Mouse (Mus musculus) kidney, embryonic 14.5 days (tissue): ENCODE data around the gene Cspg4. TPM values are rescaled to one million over a fixed set of nuclear protein-coding genes. Genes with fewer than 3 reads are reported as not detected.

Experiments
- ATAC-seq: fragments of 200-750 bp; cut with Nextera tagmentation; 2 replicates; pipeline ENCODE4 v1.8.0; 2017; ENCODE audit warnings: moderate number of reproducible peaks, mild to moderate bottlenecking, moderate TSS enrichment, moderate library complexity; ENCODE audit not compliant: low FRiP score, low TSS enrichment
- H3K27ac ChIP-seq: fragments of 300-500 bp; sonication (generic); 2 replicates; pipeline ENCODE4 v1.5.1; 2014; ENCODE audit warnings: low read depth, mild to moderate bottlenecking, low read length, moderate library complexity, mixed read lengths
- H3K27me3 ChIP-seq: fragments of 300-500 bp; sonication (generic); 2 replicates; pipeline ENCODE4 v1.6.1; 2014; ENCODE audit warnings: mild to moderate bottlenecking, low read length; ENCODE audit not compliant: control insufficient read depth, insufficient read depth
- H3K36me3 ChIP-seq: fragments of 300-500 bp; sonication (generic); 2 replicates; pipeline ENCODE4 v1.6.1; 2014; ENCODE audit warnings: low read length, mixed read lengths; ENCODE audit not compliant: control insufficient read depth, insufficient read depth
- H3K4me1 ChIP-seq: fragments of 300-500 bp; sonication (generic); 2 replicates; pipeline ENCODE4 v1.6.1; 2014; ENCODE audit warnings: low read length, mixed read lengths; ENCODE audit not compliant: control insufficient read depth, insufficient read depth
- H3K4me2 ChIP-seq: fragments of 300-500 bp; sonication (generic); replicated peaks from 2 replicates; pipeline ENCODE4 v1.6.1; 2014; ENCODE audit warnings: low read depth, mild to moderate bottlenecking, low read length
- H3K4me3 ChIP-seq: fragments of 300-500 bp; sonication (generic); 2 replicates; pipeline ENCODE4 v1.5.1; 2014; ENCODE audit warnings: mild to moderate bottlenecking, low read length
- H3K9ac ChIP-seq: fragments of 300-500 bp; sonication (generic); 2 replicates; pipeline ENCODE4 v1.6.1; 2014; ENCODE audit warnings: low read depth, mild to moderate bottlenecking, low read length, moderate library complexity
- H3K9me3 ChIP-seq: fragments of 300-500 bp; sonication (generic); 2 replicates; pipeline ENCODE4 v1.6.1; 2016; ENCODE audit warnings: low read length; ENCODE audit not compliant: control insufficient read depth
- WGBS: fragments of 180-500 bp; shearing (Covaris S2); extraction: QIAGEN DNeasy Blood & Tissue Kit; methylation state at CpG from one replicate; pipeline ENCODE4 v1.1.7; 2014; 5-methylcytosine and 5-hydroxymethylcytosine counted together
- polyA plus RNA-seq: library from polyadenylated mRNA; unstranded; fragments of >200 nt; fragmentation: Nextera tagmentation; extraction: Ambion mirVana; gene quantifications from 2 replicates; pipeline ENCODE4 v1.2.1, GENCODE M21; 2014

Gene Cspg4
- polyA plus RNA-seq, 1 experiment from 2014 or later: 19.2 TPM

GRCm38 (mm10) chr9:56869552-56869951, 4.7 kb downstream of the Cspg4 start:
- ATAC-seq: no peak
- H3K27me3 ChIP-seq: no peaks in the 10 kb centered on the region
- peak overlapping the region; percentile 11; the same call in 1 of the 2 replicates for H3K27ac ChIP-seq
- 59% methylated on average over 13 of the region's 13 CpGs for WGBS
- no peaks in the 10 kb centered on the region for H3K9me3 ChIP-seq
- H3K36me3 ChIP-seq: no peaks in the 10 kb centered on the region
- no peak overlapping the region for H3K4me2 ChIP-seq
- no peak overlapping the region for H3K4me3 ChIP-seq
- H3K4me1 ChIP-seq: peaks cover 85% of the 10 kb centered on the region
- no peak overlapping the region for H3K9ac ChIP-seq

GRCm38 (mm10) chr9:56870778-56871177, 5.9 kb downstream of the Cspg4 start:
- peaks cover 80% of the 10 kb centered on the region for H3K4me1 ChIP-seq
- H3K9ac ChIP-seq: no peak overlapping the region
- WGBS: 21% methylated on average over 10 of the region's 10 CpGs
- H3K27me3 ChIP-seq: no peaks in the 10 kb centered on the region
- H3K4me3 ChIP-seq: no peak overlapping the region
- H3K36me3 ChIP-seq: no peaks in the 10 kb centered on the region
- peak overlapping the region; percentile 22; the same call in 1 of the 2 replicates for H3K4me2 ChIP-seq
- ATAC-seq: peak; percentile 51; the same call in 1 of the 2 replicates
- H3K27ac ChIP-seq: peak overlapping the region; percentile 11; the same call in 1 of the 2 replicates
- H3K9me3 ChIP-seq: no peaks in the 10 kb centered on the region

- ATAC-seq: peak; percentile 40; the same call in 1 of the 2 replicates
- 11% methylated on average over 5 of the region's 5 CpGs for WGBS
Observed at GRCm38 (mm10) chr9:56871191-56871590, 6.4 kb downstream of the Cspg4 start.

GRCm38 (mm10) chr9:56872105-56872903, 7.5 kb downstream of the Cspg4 start:
- Histone ChIP-seq H3K36me3 (no peaks in the 10 kb centered on the region), H3K4me1 (peaks cover 72% of the 10 kb centered on the region), H3K4me3 (no peak overlapping the region), H3K4me2 (no peak overlapping the region), H3K9me3 (no peaks in the 10 kb centered on the region), H3K27ac (no peak overlapping the region; the same call in 1 of the 2 replicates), H3K9ac (no peak overlapping the region), H3K27me3 (no peaks in the 10 kb centered on the region)
- 82% methylated on average over 5 of the region's 5 CpGs for WGBS
- no peak for ATAC-seq

More at GRCm38 (mm10) chr9:56871191-56871590, 6.4 kb downstream of the Cspg4 start:
- H3K27ac ChIP-seq: peak overlapping the region; percentile 11; the same call in 1 of the 2 replicates
- no peaks in the 10 kb centered on the region for H3K36me3 ChIP-seq
- H3K4me3 ChIP-seq: no peak overlapping the region
- H3K9me3 ChIP-seq: no peaks in the 10 kb centered on the region
- no peaks in the 10 kb centered on the region for H3K27me3 ChIP-seq
- peak overlapping the region; percentile 22; the same call in 1 of the 2 replicates for H3K4me2 ChIP-seq
- H3K9ac ChIP-seq: no peak overlapping the region
- peaks cover 76% of the 10 kb centered on the region for H3K4me1 ChIP-seq

- ATAC-seq: no peak
- 79% methylated on average over 1 of the region's 1 CpGs for WGBS
- peak overlapping the region; percentile 79; the same call in 1 of the 2 replicates for H3K27ac ChIP-seq
- H3K9me3 ChIP-seq: no peaks in the 10 kb centered on the region
- H3K4me2 ChIP-seq: no peak overlapping the region
- peaks cover 65% of the 10 kb centered on the region for H3K4me1 ChIP-seq
- no peak overlapping the region for H3K4me3 ChIP-seq
- H3K27me3 ChIP-seq: no peaks in the 10 kb centered on the region
- H3K9ac ChIP-seq: peak overlapping the region; percentile 23; the same call in 1 of the 2 replicates
- H3K36me3 ChIP-seq: no peaks in the 10 kb centered on the region
Observed at GRCm38 (mm10) chr9:56873097-56873496, 8.3 kb downstream of the Cspg4 start.

- Histone ChIP-seq H3K4me1 (peaks cover 32% of the 10 kb centered on the region), H3K36me3 (no peaks in the 10 kb centered on the region; the same call in 1 of the 2 replicates), H3K4me3 (no peak overlapping the region), H3K9ac (no peak overlapping the region), H3K4me2 (no peak overlapping the region), H3K27me3 (no peaks in the 10 kb centered on the region), H3K9me3 (no peaks in the 10 kb centered on the region), H3K27ac (no peak overlapping the region)
- WGBS: 36% methylated on average over 9 of the region's 9 CpGs
- ATAC-seq: no peak
Observed at GRCm38 (mm10) chr9:56876784-56877183, 12.0 kb downstream of the Cspg4 start.

GRCm38 (mm10) chr9:56877284-56877683, 12.5 kb downstream of the Cspg4 start:
- Histone ChIP-seq H3K27me3 (no peaks in the 10 kb centered on the region), H3K9ac (no peak overlapping the region), H3K4me3 (no peak overlapping the region), H3K27ac (no peak overlapping the region), H3K4me2 (no peak overlapping the region), H3K4me1 (peaks cover 31% of the 10 kb centered on the region), H3K36me3 (no peaks in the 10 kb centered on the region; the same call in 1 of the 2 replicates), H3K9me3 (no peaks in the 10 kb centered on the region)
- no peak for ATAC-seq
- WGBS: 87% methylated on average over 5 of the region's 5 CpGs

GRCm38 (mm10) chr9:56880790-56881189, 16.0 kb downstream of the Cspg4 start:
- no peak overlapping the region for H3K27ac ChIP-seq
- no peak; the same call in 1 of the 2 replicates for ATAC-seq
- no peaks in the 10 kb centered on the region for H3K9me3 ChIP-seq
- 37% methylated on average over 8 of the region's 9 CpGs for WGBS
- H3K4me2 ChIP-seq: no peak overlapping the region
- H3K27me3 ChIP-seq: no peaks in the 10 kb centered on the region
- no peak overlapping the region for H3K4me3 ChIP-seq
- no peak overlapping the region for H3K9ac ChIP-seq
- peaks cover 17% of the 10 kb centered on the region for H3K4me1 ChIP-seq
- H3K36me3 ChIP-seq: peaks cover 7% of the 10 kb centered on the region

- ATAC-seq: no peak
- H3K9me3 ChIP-seq: no peaks in the 10 kb centered on the region
- H3K4me3 ChIP-seq: no peak overlapping the region
- H3K4me1 ChIP-seq: peaks cover 14% of the 10 kb centered on the region
- 0 out of 2 replicates have a peak overlapping the region, but pooled peaks have one; percentile 7 for H3K9ac ChIP-seq
- WGBS: 70% methylated on average over 3 of the region's 3 CpGs
- peaks cover 14% of the 10 kb centered on the region for H3K36me3 ChIP-seq
- no peak overlapping the region for H3K27ac ChIP-seq
- no peaks in the 10 kb centered on the region for H3K27me3 ChIP-seq
- H3K4me2 ChIP-seq: no peak overlapping the region
Observed at GRCm38 (mm10) chr9:56881539-56882082, 16.8 kb downstream of the Cspg4 start.
